Mouse (Mus musculus) hindbrain, postnatal 0 days (tissue): ENCODE results near the gene Tdrd1. TPM values are rescaled to one million over a fixed set of nuclear protein-coding genes. Genes with fewer than 3 reads are reported as not detected.
A peak's percentile ranks its signal among the peaks of the same experiment; 100 is the strongest.
"Not testable (repeated sequence)": the region's sequence is repeated elsewhere in the genome, so short reads cannot be mapped to it uniquely, and the experiment has no call there.

Experiments
- ATAC-seq: fragments of 200-750 bp; cut with Nextera tagmentation; 2 replicates; pipeline ENCODE4 v1.8.0; 2017; ENCODE audit warnings: mild to moderate bottlenecking, moderate TSS enrichment, moderate library complexity
- DNase-seq: peaks from one replicate; pipeline ENCODE4 v3.0.0-alpha.2; 2015; ENCODE audit warnings: low spot score
- H3K27ac ChIP-seq: fragments of 300-500 bp; sonication (generic); 2 replicates; pipeline ENCODE4 v1.5.1; 2014; ENCODE audit warnings: mild to moderate bottlenecking
- H3K27me3 ChIP-seq: fragments of 300-500 bp; sonication (generic); 2 replicates; pipeline ENCODE4 v1.6.1; 2014; ENCODE audit warnings: low read length, mixed read lengths; ENCODE audit not compliant: insufficient read depth
- H3K36me3 ChIP-seq: fragments of 300-500 bp; sonication (generic); 2 replicates; pipeline ENCODE4 v1.6.1; 2014; ENCODE audit warnings: low read length, mixed read lengths; ENCODE audit not compliant: insufficient read depth
- H3K4me1 ChIP-seq: fragments of 300-500 bp; sonication (generic); 2 replicates; pipeline ENCODE4 v1.6.1; 2014; ENCODE audit warnings: antibody characterized with exemption, low read length, mixed read lengths; ENCODE audit not compliant: insufficient read depth
- H3K4me2 ChIP-seq: fragments of 300-500 bp; sonication (generic); 2 replicates; pipeline ENCODE4 v1.6.1; 2014; ENCODE audit warnings: low read depth, mild to moderate bottlenecking, low read length, moderate library complexity, mixed read lengths
- H3K4me3 ChIP-seq: fragments of 300-500 bp; sonication (generic); 2 replicates; pipeline ENCODE4 v1.5.1; 2014; ENCODE audit warnings: low read length
- H3K9ac ChIP-seq: fragments of 300-500 bp; sonication (generic); replicated peaks from 2 replicates; pipeline ENCODE4 v1.6.1; 2014; ENCODE audit warnings: mild to moderate bottlenecking, low read length, moderate library complexity, mixed read lengths
- H3K9me3 ChIP-seq: fragments of 300-500 bp; sonication (generic); 2 replicates; pipeline ENCODE4 v1.6.1; 2016; ENCODE audit warnings: low read length, mixed read lengths
- CTCF ChIP-seq: IDR thresholded peaks from 2 replicates; pipeline ENCODE4 v1.5.1; 2016; ENCODE audit warnings: antibody characterized with exemption, control low read depth, low read depth
- WGBS: fragments of 180-500 bp; shearing (Covaris S2); extraction: QIAGEN DNeasy Blood & Tissue Kit; methylation state at CpG from one replicate; pipeline ENCODE4 v1.1.7; 2014; 5-methylcytosine and 5-hydroxymethylcytosine counted together
- polyA plus RNA-seq: library from polyadenylated mRNA; unstranded; fragments of >200 nt; fragmentation: Nextera tagmentation; extraction: Ambion mirVana; gene quantifications from 2 replicates; pipeline ENCODE4 v1.2.1, GENCODE M21; 2015
- total RNA-seq: library from RNA; depleted of rRNA; stranded (reverse); fragments of >200 nt; gene quantifications from 2 replicates; pipeline ENCODE4 v1.2.3, GENCODE M21; 2014; rRNA removed

The Tdrd1 gene
- total RNA-seq, result 0.94 and 1.0 TPM in 2 replicates
- polyA plus RNA-seq, result 0.68 and 0.81 TPM in 2 replicates

- Histone ChIP-seq H3K27me3 (no peaks in the 10 kb centered on the region), H3K27ac (no peak within 1 kb of the TSS), H3K4me3 (no peak within 1 kb of the TSS), H3K9me3 (no peaks in the 10 kb centered on the region), H3K4me2 (peak within 1 kb of the TSS; percentile 36), H3K4me1 (0 out of 2 replicates have a peak, but pooled peaks cover under 1% of the 10 kb centered on the region), H3K9ac (no peak within 1 kb of the TSS), H3K36me3 (no peaks in the 10 kb centered on the region)
- TF ChIP-seq CTCF, result no peak
- peak; percentile 13 for DNase-seq
- ATAC-seq, result no peak
- WGBS, result 70% methylated on average over 44 of the region's 44 CpGs
Measured at GRCm38 (mm10) chr19:56826047-56826631, at the start of gene Tdrd1. Gene Tdrd1, plus strand, starts transcription at chr19:56826209.

- Histone ChIP-seq H3K27me3 (no peaks in the 10 kb centered on the region; the same call in 1 of the 2 replicates), H3K4me3 (no peak overlapping the region), H3K27ac (no peak overlapping the region), H3K4me2 (no peak overlapping the region), H3K9me3 (no peaks in the 10 kb centered on the region), H3K4me1 (peaks cover 7% of the 10 kb centered on the region; the same call in 1 of the 2 replicates), H3K36me3 (no peaks in the 10 kb centered on the region), H3K9ac (no peak overlapping the region)
- TF ChIP-seq CTCF, result peak; percentile 84
- DNase-seq (peak; percentile 78), ATAC-seq (peak; percentile 68; the same call in 1 of the 2 replicates)
- 47% methylated on average over 16 of the region's 16 CpGs for WGBS
Measured at GRCm38 (mm10) chr19:56776719-56777382, 49.2 kb upstream of the Tdrd1 start.

GRCm38 (mm10) chr19:56778532-56778931 lies 47.5 kb upstream of the Tdrd1 start:
- not testable (repeated sequence) for DNase-seq, H3K9ac ChIP-seq, H3K27ac ChIP-seq, ATAC-seq, H3K27me3 ChIP-seq, H3K9me3 ChIP-seq, H3K36me3 ChIP-seq, H3K4me2 ChIP-seq, H3K4me1 ChIP-seq, H3K4me3 ChIP-seq
- 92% methylated on average over 7 of the region's 7 CpGs for WGBS
- TF ChIP-seq CTCF, result peak; percentile 38

GRCm38 (mm10) chr19:56787911-56788310 lies 38.1 kb upstream of the Tdrd1 start:
- Histone ChIP-seq H3K9ac (no peak overlapping the region), H3K27me3 (no peaks in the 10 kb centered on the region), H3K9me3 (no peaks in the 10 kb centered on the region), H3K4me1 (no peaks in the 10 kb centered on the region), H3K4me3 (no peak overlapping the region), H3K36me3 (peaks cover 15% of the 10 kb centered on the region), H3K27ac (no peak overlapping the region), H3K4me2 (no peak overlapping the region)
- WGBS, result 84% methylated on average over 7 of the region's 7 CpGs
- DNase-seq (no peak), ATAC-seq (no peak)
- no peak for TF ChIP-seq CTCF

- 87% methylated on average over 5 of the region's 5 CpGs for WGBS
- H3K4me2 ChIP-seq, result no peak overlapping the region
Measured at GRCm38 (mm10) chr19:56788952-56789351, 37.1 kb upstream of the Tdrd1 start.

GRCm38 (mm10) chr19:56797376-56797775 lies 28.6 kb upstream of the Tdrd1 start:
- H3K4me1 ChIP-seq, result no peaks in the 10 kb centered on the region
- H3K27me3 ChIP-seq, result no peaks in the 10 kb centered on the region
- peaks cover 50% of the 10 kb centered on the region for H3K36me3 ChIP-seq
- H3K27ac ChIP-seq, result no peak overlapping the region
- DNase-seq (no peak), ATAC-seq (no peak)
- H3K9ac ChIP-seq, result no peak overlapping the region
- no peak for TF ChIP-seq CTCF
- WGBS, result 96% methylated on average over 11 of the region's 11 CpGs
- no peak overlapping the region for H3K4me2 ChIP-seq
- H3K9me3 ChIP-seq, result no peaks in the 10 kb centered on the region
- no peak overlapping the region for H3K4me3 ChIP-seq

More at GRCm38 (mm10) chr19:56788952-56789351, 37.1 kb upstream of the Tdrd1 start:
- no peak for DNase-seq
- Histone ChIP-seq H3K9me3 (no peaks in the 10 kb centered on the region), H3K36me3 (peaks cover 22% of the 10 kb centered on the region), H3K27me3 (no peaks in the 10 kb centered on the region), H3K27ac (no peak overlapping the region), H3K4me1 (no peaks in the 10 kb centered on the region), H3K9ac (no peak overlapping the region), H3K4me3 (no peak overlapping the region)
- ATAC-seq, result no peak
- TF ChIP-seq CTCF, result no peak

- 92% methylated on average over 8 of the region's 8 CpGs for WGBS
- no peak for TF ChIP-seq CTCF
Measured at GRCm38 (mm10) chr19:56800226-56800625, 25.8 kb upstream of the Tdrd1 start.

More at GRCm38 (mm10) chr19:56800226-56800625, 25.8 kb upstream of the Tdrd1 start:
- no peak overlapping the region for H3K27ac ChIP-seq
- H3K4me1 ChIP-seq, result no peaks in the 10 kb centered on the region
- ATAC-seq (no peak), DNase-seq (no peak)
- no peak overlapping the region for H3K4me3 ChIP-seq
- no peak overlapping the region for H3K9ac ChIP-seq
- no peaks in the 10 kb centered on the region for H3K27me3 ChIP-seq
- H3K9me3 ChIP-seq, result no peaks in the 10 kb centered on the region
- peaks cover 35% of the 10 kb centered on the region for H3K36me3 ChIP-seq
- no peak overlapping the region for H3K4me2 ChIP-seq
